Mouse (Mus musculus) CH12.LX (cell line): ENCODE results near the gene Gm7534.

Experiments used
- CTCF ChIP-seq, 2 experiments: IDR thresholded peaks in 1 of 2; conservative IDR thresholded peaks in 1 of 2; 2 replicates each; pipeline ENCODE4 v1.5.1; 2011 to 2012; ENCODE audit warnings: low read depth in 2 of 2, low read length in 2 of 2, improper control_type of control experiment in 1 of 2, inconsistent platforms in 1 of 2, mild to moderate bottlenecking in 1 of 2, moderate library complexity in 1 of 2
- POLR2A ChIP-seq: IDR thresholded peaks from 2 replicates; pipeline ENCODE4 v1.6.1; 2011; ENCODE audit warnings: low read depth, mild to moderate bottlenecking, improper control_type of control experiment, low read length

GRCm38 (mm10) chr4:134165548-134166465, 37.0 kb downstream of the Gm7534 start:
- TF ChIP-seq CTCF (conservative IDR thresholded peaks at IDR 0.05 in 1 of 2, IDR thresholded peaks at IDR 0.05 in 1 of 2; ENCODE audit: low read depth in 2 of 2, low read length in 2 of 2) (no peak), POLR2A (no peak)
